In the genomic region with DNA sequence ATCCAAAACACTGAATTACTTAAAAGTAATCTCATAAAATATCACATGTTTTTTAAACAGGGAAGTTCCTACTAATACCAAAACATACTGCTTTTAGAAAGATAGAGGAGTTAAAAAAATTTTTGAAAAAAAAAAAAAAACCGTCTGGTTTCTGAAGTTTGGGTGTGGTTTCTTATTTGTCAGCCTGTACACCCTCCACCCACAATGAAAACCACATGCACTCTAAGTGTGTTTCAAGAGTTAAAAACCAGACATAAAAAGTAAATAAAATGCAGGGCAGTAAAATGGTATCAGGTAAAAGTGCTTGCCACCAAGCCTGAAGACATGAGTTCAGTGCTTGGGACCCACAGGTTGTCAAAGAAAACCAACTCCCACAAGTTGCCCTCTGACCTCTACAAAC, we compare ENCODE assay signal across 18 mouse cellular contexts. TPM values are rescaled to one million over a fixed set of nuclear protein-coding genes. Genes with fewer than 3 reads are reported as not detected.
A peak's percentile ranks its signal among the peaks of the same experiment; 100 is the strongest.
DNase-seq lines count a peak whose midpoint lies in the region; ATAC-seq and TF ChIP-seq lines count a peak whose summit lies in the region.
"Had no signal": no experiment of that assay in that cellular context is flagged by ENCODE, and none has a peak within 500 bp of the region (broad histone marks: within the 10 kb centered on the region; RNA-seq: fewer than 3 reads in every experiment).

No protein-coding gene starts in this region.

- H3K27me3 ChIP-seq in spleen, adult 2 months (ENCODE audit: control insufficient read depth, insufficient read depth, low read length), result no peaks in the 10 kb centered on the region
- no peaks in the 10 kb centered on the region for H3K27me3 ChIP-seq in stomach, postnatal 0 days (ENCODE audit: control insufficient read depth, insufficient read depth, low read length)
- no peaks in the 10 kb centered on the region for H3K27me3 ChIP-seq in kidney, embryonic 16.5 days (ENCODE audit: insufficient read depth, low read length)
- H3K27me3 ChIP-seq: embryonic facial prominence, embryonic 12.5 days; heart, embryonic 15.5 days; midbrain, embryonic 13.5 days had no signal

- 8% methylated on average over 1 of the region's 1 CpGs for WGBS in spleen, adult 2 months
- 35% methylated on average over 1 of the region's 1 CpGs for WGBS in stomach, postnatal 0 days
- WGBS in kidney, embryonic 16.5 days, result 70% methylated on average over 1 of the region's 1 CpGs

- peak overlapping the region; percentile 74 for H3K27ac ChIP-seq in spleen, adult 2 months (ENCODE audit: insufficient read depth, low read length)
- H3K27ac ChIP-seq in bone marrow macrophage, adult 2 months (ENCODE audit: insufficient read depth, low read depth, low read length), result peak overlapping the region; percentile 55; the same call in 1 of the 2 replicates
- no peak overlapping the region for H3K27ac ChIP-seq in stomach, postnatal 0 days (replicated peaks)
- H3K27ac ChIP-seq in kidney, embryonic 16.5 days (ENCODE audit: low read length), result no peak overlapping the region
- H3K27ac ChIP-seq: embryonic facial prominence, embryonic 12.5 days; heart, embryonic 15.5 days; midbrain, embryonic 13.5 days had no signal

- TF ChIP-seq EP300 in stomach, postnatal 0 days (optimal IDR thresholded peaks at IDR 0.05), result no peak

- TF ChIP-seq POLR2A in spleen, adult 2 months (IDR thresholded peaks at IDR 0.05; ENCODE audit: low read depth, low read length), result no peak
- TF ChIP-seq POLR2A in bone marrow macrophage, adult 2 months (IDR thresholded peaks at IDR 0.05; ENCODE audit: borderline replicate concordance, low read depth, low read length), result no peak

- no peaks in the 10 kb centered on the region for H3K9me3 ChIP-seq in stomach, postnatal 0 days (ENCODE audit: control insufficient read depth, low read length)
- no peaks in the 10 kb centered on the region for H3K9me3 ChIP-seq in kidney, embryonic 16.5 days (ENCODE audit: low read length)
- H3K9me3 ChIP-seq: embryonic facial prominence, embryonic 12.5 days; heart, embryonic 15.5 days; midbrain, embryonic 13.5 days had no signal

- H3K4me3 ChIP-seq in spleen, adult 2 months (ENCODE audit: extremely low read depth, insufficient read depth, insufficient read length), result no peak overlapping the region
- no peak overlapping the region for H3K4me3 ChIP-seq in bone marrow macrophage, adult 2 months (ENCODE audit: insufficient read depth, low read length)
- H3K4me3 ChIP-seq in stomach, postnatal 0 days (ENCODE audit: low read depth, low read length), result no peak overlapping the region
- no peak overlapping the region for H3K4me3 ChIP-seq in kidney, embryonic 16.5 days (ENCODE audit: low read length)
- H3K4me3 ChIP-seq: embryonic facial prominence, embryonic 12.5 days; heart, embryonic 15.5 days; midbrain, embryonic 13.5 days had no signal

- no peak for TF ChIP-seq CTCF in spleen, adult 2 months (IDR thresholded peaks at IDR 0.05; ENCODE audit: extremely low read depth, insufficient read depth, insufficient read length, insufficient replicate concordance)
- no peak for TF ChIP-seq CTCF in bone marrow macrophage, adult 2 months (IDR thresholded peaks at IDR 0.05; ENCODE audit: low read depth, low read length)
- no peak for TF ChIP-seq CTCF in stomach, postnatal 0 days (IDR thresholded peaks at IDR 0.05; ENCODE audit: low read depth)

- H3K36me3 ChIP-seq in spleen, adult 2 months (ENCODE audit: control insufficient read depth, insufficient read depth, low read length), result peaks cover 9% of the 10 kb centered on the region
- H3K36me3 ChIP-seq in stomach, postnatal 0 days (ENCODE audit: control insufficient read depth, insufficient read depth, low read length), result no peaks in the 10 kb centered on the region; the same call in 1 of the 2 replicates
- H3K36me3 ChIP-seq in kidney, embryonic 16.5 days (ENCODE audit: insufficient read depth, low read length), result peaks cover 20% of the 10 kb centered on the region

- ATAC-seq in stomach, postnatal 0 days (ENCODE audit: low FRiP score, low TSS enrichment), result no peak
- ATAC-seq in kidney, embryonic 16.5 days (ENCODE audit: low FRiP score, low TSS enrichment), result no peak
- ATAC-seq: forebrain, embryonic 16.5 days; inflammation-experienced regulatory T-cells, adult 6 months; midbrain, embryonic 13.5 days had no signal

- DNase-seq in spleen, adult 2 months (ENCODE audit: low read depth in 1 of 2, low spot score in 2 of 2), result no peak
- DNase-seq in spleen, postnatal 4 days (ENCODE audit: low spot score in 2 of 2), result no peak
- peak; percentile 66 for DNase-seq in CD4-positive, CD25-positive, alpha-beta regulatory T cell, adult 2 months (ENCODE audit: low read depth, low spot score)
- peak; percentile 67 for DNase-seq in naive thymus-derived CD4-positive, alpha-beta T cell, adult 2 months (ENCODE audit: low read depth)
- no peak for DNase-seq in stomach, postnatal 0 days (ENCODE audit: low spot score)
- DNase-seq: adrenal gland, postnatal 36 days; cerebellum, adult 8-10 months; left cerebral cortex, postnatal 4 days; lung, adult 18-20 months; retina, postnatal 1 day; right cerebral cortex, postnatal 4 days had no signal

- H3K4me1 ChIP-seq in spleen, adult 2 months (ENCODE audit: control insufficient read depth, insufficient read depth, insufficient read length), result peaks cover 21% of the 10 kb centered on the region
- peaks cover 45% of the 10 kb centered on the region for H3K4me1 ChIP-seq in bone marrow macrophage, adult 2 months (ENCODE audit: control insufficient read depth, insufficient read depth, low read length)
- no peaks in the 10 kb centered on the region for H3K4me1 ChIP-seq in stomach, postnatal 0 days (replicated peaks; ENCODE audit: control insufficient read depth, insufficient read depth)
- H3K4me1 ChIP-seq in kidney, embryonic 16.5 days (ENCODE audit: insufficient read depth, low read length), result peaks cover 17% of the 10 kb centered on the region

- no peak overlapping the region for H3K9ac ChIP-seq in stomach, postnatal 0 days (ENCODE audit: low read length)
- no peak overlapping the region for H3K9ac ChIP-seq in kidney, embryonic 16.5 days (replicated peaks; ENCODE audit: low read length)
- H3K9ac ChIP-seq: embryonic facial prominence, embryonic 12.5 days; heart, embryonic 15.5 days; midbrain, embryonic 13.5 days had no signal

- H3K4me2 ChIP-seq in stomach, postnatal 0 days (replicated peaks; ENCODE audit: low read depth), result no peak overlapping the region
- H3K4me2 ChIP-seq in kidney, embryonic 16.5 days (replicated peaks; ENCODE audit: low read depth, low read length), result no peak overlapping the region
- H3K4me2 ChIP-seq: embryonic facial prominence, embryonic 12.5 days; heart, embryonic 15.5 days; midbrain, embryonic 13.5 days had no signal

RNA-seq across cellular contexts. Expression of a gene that starts 4.1 kb away (rescaled TPM):
- 119 and 149 TPM in 2 replicates for polyA plus RNA-seq in spleen, adult 2 months (2012; rRNA removed)
- 180 and 183 TPM in 2 replicates for polyA plus RNA-seq in bone marrow macrophage, adult 2 months (2012; ENCODE audit: insufficient read depth, insufficient read length, missing spikeins)
- polyA plus RNA-seq in stomach, postnatal 0 days (2015; fragmentation: Nextera tagmentation; extraction: Ambion mirVana), result 64.8 and 68.7 TPM in 2 replicates
- polyA plus RNA-seq in kidney, embryonic 16.5 days (2015; fragmentation: Nextera tagmentation; extraction: Ambion mirVana), result 106 and 121 TPM in 2 replicates

RNA-seq across cellular contexts. Expression of a gene that starts 28.7 kb away (rescaled TPM):
- polyA plus RNA-seq in spleen, adult 2 months (2012; rRNA removed), result 189 and 210 TPM in 2 replicates
- polyA plus RNA-seq in bone marrow macrophage, adult 2 months (2012; ENCODE audit: insufficient read depth, insufficient read length, missing spikeins), result 151 and 170 TPM in 2 replicates
- polyA plus RNA-seq in stomach, postnatal 0 days (2015; fragmentation: Nextera tagmentation; extraction: Ambion mirVana), result 279 and 305 TPM in 2 replicates
- polyA plus RNA-seq in kidney, embryonic 16.5 days (2015; fragmentation: Nextera tagmentation; extraction: Ambion mirVana), result 597 and 625 TPM in 2 replicates

RNA-seq across cellular contexts. Expression of a gene that starts 52.0 kb away (rescaled TPM):
- polyA plus RNA-seq in spleen, adult 2 months (2012; rRNA removed), result 27.4 and 58.3 TPM in 2 replicates
- polyA plus RNA-seq in bone marrow macrophage, adult 2 months (2012; ENCODE audit: insufficient read depth, insufficient read length, missing spikeins), result 50.0 and 54.0 TPM in 2 replicates
- polyA plus RNA-seq in stomach, postnatal 0 days (2015; fragmentation: Nextera tagmentation; extraction: Ambion mirVana), result 37.6 and 38.3 TPM in 2 replicates
- 89.5 and 92.1 TPM in 2 replicates for polyA plus RNA-seq in kidney, embryonic 16.5 days (2015; fragmentation: Nextera tagmentation; extraction: Ambion mirVana)

Comparison
In these comparisons a context has a peak if more than half of its experiments do, and no peak if none do; other contexts are left out.
1. DNase-seq: peak in CD4-positive, CD25-positive, alpha-beta regulatory T cell, adult 2 months (single experiment) and naive thymus-derived CD4-positive, alpha-beta T cell, adult 2 months (single experiment); none in spleen, adult 2 months (0 of 2), spleen, postnatal 4 days (0 of 2) and stomach, postnatal 0 days (single experiment).
2. H3K27ac ChIP-seq: peak in spleen, adult 2 months (single experiment) and bone marrow macrophage, adult 2 months (single experiment); none in stomach, postnatal 0 days (single experiment) and kidney, embryonic 16.5 days (single experiment).